Mouse (Mus musculus): Measurements from ENCODE around the gene Sf3b6. TPM values are rescaled to one million over a fixed set of nuclear protein-coding genes. Genes with fewer than 3 reads are reported as not detected.
A peak's percentile ranks its signal among the peaks of the same experiment; 100 is the strongest.

Sf3b6 gene
- total RNA-seq, 1 experiment, result 119 TPM

- H3K9me3 ChIP-seq (ENCODE audit: control insufficient read depth, insufficient read depth, low read depth, low read length), result no peaks in the 10 kb centered on the region
- no peak overlapping the region for H3K4me3 ChIP-seq (ENCODE audit: insufficient read depth in 1 of 2, low read depth in 1 of 2, low read length in 2 of 2, poor library complexity in 1 of 2, severe bottlenecking in 1 of 2)
- in situ Hi-C loops (cut with MboI; ENCODE audit: low sequenced_read_pairs in 2 of 2, unreplicated experiment in 2 of 2), result no loop called here
- H3K36me3 ChIP-seq (ENCODE audit: control insufficient read depth, insufficient read depth, low read length, poor library complexity, severe bottlenecking), result no peaks in the 10 kb centered on the region
- H3K4me1 ChIP-seq (ENCODE audit: control insufficient read depth in 2 of 2, insufficient read depth in 2 of 2, low read length in 2 of 2, poor library complexity in 1 of 2), result peaks cover 0 to 8% of the 10 kb centered on the region in 2 experiments; a peak in 2 of 4 replicates
- DNase-seq (ENCODE audit: low read depth, low spot score), result no peak
- no peak for TF ChIP-seq ZNF384 (IDR thresholded peaks at IDR 0.05; ENCODE audit: low read depth, low read length)
- no peak for TF ChIP-seq ZC3H11A (IDR thresholded peaks at IDR 0.05; ENCODE audit: borderline replicate concordance, low read depth, low read length)
- TF ChIP-seq HCFC1 (IDR thresholded peaks at IDR 0.05; ENCODE audit: borderline replicate concordance, insufficient read depth, low read length), result no peak
- no peak overlapping the region for H3K27ac ChIP-seq (ENCODE audit: insufficient read depth, low read depth, low read length, poor library complexity, severe bottlenecking)
- no peak overlapping the region for H3K9ac ChIP-seq (ENCODE audit: insufficient read depth, low read depth, low read length, poor library complexity, severe bottlenecking)
These were observed 55.7 kb downstream of the Sf3b6 start for GRCm38 (mm10) chr12:4872983-4873477.

- TF ChIP-seq ZC3H11A (IDR thresholded peaks at IDR 0.05; ENCODE audit: borderline replicate concordance, low read depth, low read length) (no peak), MAFK (IDR thresholded peaks at IDR 0.05; ENCODE audit: insufficient read depth, low read depth, low read length) (no peak), HCFC1 (IDR thresholded peaks at IDR 0.05; ENCODE audit: borderline replicate concordance, insufficient read depth, low read length) (no peak), CHD2 (IDR thresholded peaks at IDR 0.05; ENCODE audit: low read depth, low read length) (no peak)
- Histone ChIP-seq H3K4me1 (ENCODE audit: control insufficient read depth in 2 of 2, insufficient read depth in 2 of 2, low read length in 2 of 2, poor library complexity in 1 of 2) (peaks cover 0 to 8% of the 10 kb centered on the region in 2 experiments; a peak in 2 of 4 replicates), H3K36me3 (ENCODE audit: control insufficient read depth, insufficient read depth, low read length, poor library complexity, severe bottlenecking) (no peaks in the 10 kb centered on the region), H3K9ac (ENCODE audit: insufficient read depth, low read depth, low read length, poor library complexity, severe bottlenecking) (peak overlapping the region; percentile 24; the same call in 1 of the 2 replicates), H3K4me3 (ENCODE audit: insufficient read depth in 1 of 2, low read depth in 1 of 2, low read length in 2 of 2, poor library complexity in 1 of 2, severe bottlenecking in 1 of 2) (peak overlapping the region in 1 of 2 experiments; percentile 27; a peak in 1 of 4 replicates), H3K9me3 (ENCODE audit: control insufficient read depth, insufficient read depth, low read depth, low read length) (no peaks in the 10 kb centered on the region), H3K27ac (ENCODE audit: insufficient read depth, low read depth, low read length, poor library complexity, severe bottlenecking) (no peak overlapping the region)
- in situ Hi-C loops (cut with MboI; ENCODE audit: low sequenced_read_pairs in 2 of 2, unreplicated experiment in 2 of 2), result no loop called here
- DNase-seq (ENCODE audit: low read depth, low spot score), result no peak
These were observed 56.2 kb downstream of the Sf3b6 start for GRCm38 (mm10) chr12:4873531-4873930.

GRCm38 (mm10) chr12:4874161-4874927 is 57.0 kb downstream of the Sf3b6 start, which contains the start of gene Mfsd2b:
TSS of gene Mfsd2b (minus strand) at chr12:4874359.
- no peaks in the 10 kb centered on the region for H3K9me3 ChIP-seq (ENCODE audit: control insufficient read depth, insufficient read depth, low read depth, low read length)
- peak within 1 kb of the TSS; percentile 27 to 33; a peak in 2 of 4 replicates for H3K4me3 ChIP-seq (ENCODE audit: insufficient read depth in 1 of 2, low read depth in 1 of 2, low read length in 2 of 2, poor library complexity in 1 of 2, severe bottlenecking in 1 of 2)
- DNase-seq (ENCODE audit: low read depth, low spot score), result peak; percentile 72
- no peak within 1 kb of the TSS for H3K27ac ChIP-seq (ENCODE audit: insufficient read depth, low read depth, low read length, poor library complexity, severe bottlenecking)
- H3K4me1 ChIP-seq (ENCODE audit: control insufficient read depth in 2 of 2, insufficient read depth in 2 of 2, low read length in 2 of 2, poor library complexity in 1 of 2), result peaks cover 0 to 8% of the 10 kb centered on the region in 2 experiments; a peak in 2 of 4 replicates
- H3K36me3 ChIP-seq (ENCODE audit: control insufficient read depth, insufficient read depth, low read length, poor library complexity, severe bottlenecking), result no peaks in the 10 kb centered on the region
- no peak for TF ChIP-seq CHD2 (IDR thresholded peaks at IDR 0.05; ENCODE audit: low read depth, low read length)
- in situ Hi-C loops (cut with MboI; ENCODE audit: low sequenced_read_pairs in 2 of 2, unreplicated experiment in 2 of 2), result no loop called here
- H3K9ac ChIP-seq (ENCODE audit: insufficient read depth, low read depth, low read length, poor library complexity, severe bottlenecking), result peak within 1 kb of the TSS; percentile 24; the same call in 1 of the 2 replicates

GRCm38 (mm10) chr12:4875623-4876022 is 58.3 kb downstream of the Sf3b6 start:
- Histone ChIP-seq H3K4me3 (ENCODE audit: insufficient read depth in 1 of 2, low read depth in 1 of 2, low read length in 2 of 2, poor library complexity in 1 of 2, severe bottlenecking in 1 of 2) (no peak overlapping the region), H3K4me1 (ENCODE audit: control insufficient read depth in 2 of 2, insufficient read depth in 2 of 2, low read length in 2 of 2, poor library complexity in 1 of 2) (peaks cover 0 to 8% of the 10 kb centered on the region in 2 experiments; a peak in 2 of 4 replicates), H3K9ac (ENCODE audit: insufficient read depth, low read depth, low read length, poor library complexity, severe bottlenecking) (no peak overlapping the region), H3K36me3 (ENCODE audit: control insufficient read depth, insufficient read depth, low read length, poor library complexity, severe bottlenecking) (no peaks in the 10 kb centered on the region), H3K9me3 (ENCODE audit: control insufficient read depth, insufficient read depth, low read depth, low read length) (no peaks in the 10 kb centered on the region), H3K27ac (ENCODE audit: insufficient read depth, low read depth, low read length, poor library complexity, severe bottlenecking) (no peak overlapping the region)
- in situ Hi-C loops (cut with MboI; ENCODE audit: low sequenced_read_pairs in 2 of 2, unreplicated experiment in 2 of 2), result no loop called here
- no peak for TF ChIP-seq ZNF384 (IDR thresholded peaks at IDR 0.05; ENCODE audit: low read depth, low read length)
- TF ChIP-seq HCFC1 (IDR thresholded peaks at IDR 0.05; ENCODE audit: borderline replicate concordance, insufficient read depth, low read length), result no peak
- TF ChIP-seq ZC3H11A (IDR thresholded peaks at IDR 0.05; ENCODE audit: borderline replicate concordance, low read depth, low read length), result no peak
- no peak for TF ChIP-seq CHD2 (IDR thresholded peaks at IDR 0.05; ENCODE audit: low read depth, low read length)
- no peak for TF ChIP-seq MAFK (IDR thresholded peaks at IDR 0.05; ENCODE audit: insufficient read depth, low read depth, low read length)
- DNase-seq (ENCODE audit: low read depth, low spot score), result no peak

Other genes starting within 250 kb of the Sf3b6 start
- gene Itsn2, start 224.9 kb upstream of the Sf3b6 start, total RNA-seq (2012; rRNA removed), result 35.2 and 35.4 TPM in 2 replicates
- not detected in 2 replicates for gene Gm3625, start 224.6 kb upstream of the Sf3b6 start, total RNA-seq (2012; rRNA removed)
- 0.31 and 0.58 TPM in 2 replicates for gene Fam228a, start 79.1 kb upstream of the Sf3b6 start, total RNA-seq (2012; rRNA removed)
- gene Pfn4, start 48.5 kb upstream of the Sf3b6 start, total RNA-seq (2012; rRNA removed), result 0.26 and 1.8 TPM in 2 replicates
- 3.0 and 4.0 TPM in 2 replicates for gene Fam228b, start 48.3 kb upstream of the Sf3b6 start, total RNA-seq (2012; rRNA removed)
- 4.1 and 5.7 TPM in 2 replicates for gene Fkbp1b, start 24.0 kb downstream of the Sf3b6 start, total RNA-seq (2012; rRNA removed)
- gene Wdcp, start 25.8 kb downstream of the Sf3b6 start, total RNA-seq (2012; rRNA removed), result 17.1 and 19.5 TPM in 2 replicates
- gene Mfsd2b, start 56.8 kb downstream of the Sf3b6 start, total RNA-seq (2012; rRNA removed), result 2.4 and 3.2 TPM in 2 replicates
- 67.8 and 93.7 TPM in 2 replicates for gene Ubxn2a, start 90.2 kb downstream of the Sf3b6 start, total RNA-seq (2012; rRNA removed)
- gene Atad2b, start 99.8 kb downstream of the Sf3b6 start, total RNA-seq (2012; rRNA removed), result 16.8 and 22.4 TPM in 2 replicates

Measured in ES-E14 (cell line).